Mouse (Mus musculus) frontal cortex, postnatal 36 days (tissue): ENCODE measurements at regions not wholly inside any gene's neighbourhood (a gene's known extent, or its start where the extent isn't known, plus 50 kb on each side); places are given as distances from the start of the nearest gene placed in this dataset.

Experiments used
- DNase-seq, 2 experiments: peaks; one replicate each; pipeline ENCODE4 v3.0.0; 2022; ENCODE audit warnings: low spot score in 2 of 2

DNA sequence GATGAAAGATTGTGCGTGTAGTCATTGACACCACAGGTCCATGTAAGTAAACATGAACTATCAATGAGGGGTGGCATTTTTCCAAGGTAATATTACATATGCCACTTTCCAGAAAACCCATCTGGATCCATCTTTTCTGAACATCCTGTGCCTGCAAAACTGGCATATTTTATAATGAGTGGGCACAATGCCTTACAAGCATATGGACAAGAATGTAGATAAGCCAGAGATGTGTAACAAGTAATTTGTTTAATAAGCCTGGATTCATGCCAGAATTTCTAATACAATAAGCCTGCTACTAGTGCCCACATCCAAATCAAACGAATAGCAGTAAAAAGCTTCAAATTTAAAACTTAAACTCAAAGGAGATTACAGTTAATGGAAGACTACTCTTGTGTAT, 233.8 kb upstream of the Htr2c start:
- DNase-seq, result peak in 1 of 2 experiments; percentile 0
